Mouse (Mus musculus): ENCODE measurements around the gene Nmrk2. TPM values are rescaled to one million over a fixed set of nuclear protein-coding genes. Genes with fewer than 3 reads are reported as not detected.
"Not testable (repeated sequence)": the region's sequence is repeated elsewhere in the genome, so short reads cannot be mapped to it uniquely, and the experiment has no call there.

The Nmrk2 gene
- total and polyA plus RNA-seq, 2 experiments from 2014 or later = 0.25 to 0.31 TPM

- no peaks in the 10 kb centered on the region for H3K9me3 ChIP-seq (ENCODE audit: low read length)
- H3K36me3 ChIP-seq (ENCODE audit: insufficient read depth, low read length) = peaks cover 22% of the 10 kb centered on the region; the same call in 1 of the 2 replicates
- TF ChIP-seq CTCF (IDR thresholded peaks at IDR 0.05; ENCODE audit: low read depth) = peak; percentile 62
- H3K27ac ChIP-seq = no peak overlapping the region
- ATAC-seq = no peak
- H3K4me3 ChIP-seq (ENCODE audit: low read length) = no peak overlapping the region
- H3K4me2 ChIP-seq (ENCODE audit: low read depth, low read length) = no peak overlapping the region
- no peak overlapping the region for H3K9ac ChIP-seq (replicated peaks; ENCODE audit: low read length)
- WGBS = 72% methylated on average over 31 of the region's 31 CpGs
- H3K27me3 ChIP-seq (ENCODE audit: insufficient read depth, low read length) = peaks cover 2% of the 10 kb centered on the region; the same call in 1 of the 2 replicates
- H3K4me1 ChIP-seq (ENCODE audit: insufficient read depth, low read length) = peaks cover 9% of the 10 kb centered on the region; the same call in 1 of the 2 replicates
- peak; percentile 17 for DNase-seq (ENCODE audit: low spot score)
Observed at GRCm38 (mm10) chr10:81190236-81190911, 11.5 kb downstream of the Nmrk2 start.

GRCm38 (mm10) chr10:81189821-81190220 is 12.0 kb downstream of the Nmrk2 start:
- Histone ChIP-seq H3K4me2 (ENCODE audit: low read depth, low read length) (no peak overlapping the region), H3K27me3 (ENCODE audit: insufficient read depth, low read length) (no peaks in the 10 kb centered on the region), H3K36me3 (ENCODE audit: insufficient read depth, low read length) (peaks cover 27% of the 10 kb centered on the region; the same call in 1 of the 2 replicates), H3K9me3 (ENCODE audit: low read length) (no peaks in the 10 kb centered on the region), H3K4me1 (ENCODE audit: insufficient read depth, low read length) (peaks cover 9% of the 10 kb centered on the region; the same call in 1 of the 2 replicates), H3K27ac (no peak overlapping the region), H3K4me3 (ENCODE audit: low read length) (no peak overlapping the region), H3K9ac (replicated peaks; ENCODE audit: low read length) (no peak overlapping the region)
- DNase-seq (ENCODE audit: low spot score) (no peak), ATAC-seq (no peak)
- 78% methylated on average over 26 of the region's 26 CpGs for WGBS
- no peak for TF ChIP-seq CTCF (IDR thresholded peaks at IDR 0.05; ENCODE audit: low read depth)

GRCm38 (mm10) chr10:81187161-81187560 is 14.7 kb downstream of the Nmrk2 start:
- Histone ChIP-seq H3K4me1 (ENCODE audit: insufficient read depth, low read length) (no peaks in the 10 kb centered on the region), H3K27me3 (ENCODE audit: insufficient read depth, low read length) (no peaks in the 10 kb centered on the region), H3K36me3 (ENCODE audit: insufficient read depth, low read length) (peaks cover 35% of the 10 kb centered on the region; the same call in 1 of the 2 replicates), H3K27ac (no peak overlapping the region), H3K9ac (replicated peaks; ENCODE audit: low read length) (no peak overlapping the region), H3K9me3 (ENCODE audit: low read length) (no peaks in the 10 kb centered on the region), H3K4me3 (ENCODE audit: low read length) (no peak overlapping the region), H3K4me2 (ENCODE audit: low read depth, low read length) (no peak overlapping the region)
- ATAC-seq (no peak), DNase-seq (ENCODE audit: low spot score) (no peak)
- no peak for TF ChIP-seq CTCF (IDR thresholded peaks at IDR 0.05; ENCODE audit: low read depth)
- 96% methylated on average over 9 of the region's 9 CpGs for WGBS

- Histone ChIP-seq H3K4me2 (ENCODE audit: low read depth, low read length) (no peak overlapping the region), H3K4me1 (ENCODE audit: insufficient read depth, low read length) (no peaks in the 10 kb centered on the region), H3K4me3 (ENCODE audit: low read length) (no peak overlapping the region), H3K9ac (replicated peaks; ENCODE audit: low read length) (no peak overlapping the region), H3K36me3 (ENCODE audit: insufficient read depth, low read length) (peaks cover 48% of the 10 kb centered on the region), H3K9me3 (ENCODE audit: low read length) (no peaks in the 10 kb centered on the region), H3K27me3 (ENCODE audit: insufficient read depth, low read length) (no peaks in the 10 kb centered on the region), H3K27ac (no peak overlapping the region)
- no peak for TF ChIP-seq CTCF (IDR thresholded peaks at IDR 0.05; ENCODE audit: low read depth)
- 70% methylated on average over 4 of the region's 4 CpGs for WGBS
- DNase-seq (ENCODE audit: low spot score) = no peak
- ATAC-seq = no peak
Observed at GRCm38 (mm10) chr10:81184765-81185164, 17.1 kb downstream of the Nmrk2 start.

GRCm38 (mm10) chr10:81183805-81184204 is 18.0 kb downstream of the Nmrk2 start, which contains the start of gene 4930442H23Rik:
Gene 4930442H23Rik, minus strand, starts transcription at chr10:81183849.
- ATAC-seq (no peak), DNase-seq (ENCODE audit: low spot score) (no peak)
- H3K4me3 ChIP-seq (ENCODE audit: low read length) = peak within 1 kb of the TSS; percentile 63
- no peaks in the 10 kb centered on the region for H3K4me1 ChIP-seq (ENCODE audit: insufficient read depth, low read length)
- 93% methylated on average over 5 of the region's 5 CpGs for WGBS
- H3K9me3 ChIP-seq (ENCODE audit: low read length) = no peaks in the 10 kb centered on the region
- H3K36me3 ChIP-seq (ENCODE audit: insufficient read depth, low read length) = peaks cover 55% of the 10 kb centered on the region
- H3K4me2 ChIP-seq (ENCODE audit: low read depth, low read length) = peak within 1 kb of the TSS; percentile 66
- H3K9ac ChIP-seq (replicated peaks; ENCODE audit: low read length) = peak within 1 kb of the TSS; percentile 69
- no peak for TF ChIP-seq CTCF (IDR thresholded peaks at IDR 0.05; ENCODE audit: low read depth)
- peak within 1 kb of the TSS; percentile 87 for H3K27ac ChIP-seq
- no peaks in the 10 kb centered on the region for H3K27me3 ChIP-seq (ENCODE audit: insufficient read depth, low read length)

GRCm38 (mm10) chr10:81182336-81183333 is 19.2 kb downstream of the Nmrk2 start, which contains the start of gene Dapk3:
Gene Dapk3, plus strand, starts transcription at chr10:81183005.
- TF ChIP-seq CTCF (IDR thresholded peaks at IDR 0.05; ENCODE audit: low read depth) = no peak; the same call in 1 of the 2 replicates
- Histone ChIP-seq H3K9me3 (ENCODE audit: low read length) (no peaks in the 10 kb centered on the region), H3K27me3 (ENCODE audit: insufficient read depth, low read length) (no peaks in the 10 kb centered on the region), H3K9ac (replicated peaks; ENCODE audit: low read length) (peak within 1 kb of the TSS; percentile 69), H3K36me3 (ENCODE audit: insufficient read depth, low read length) (peaks cover 67% of the 10 kb centered on the region), H3K4me1 (ENCODE audit: insufficient read depth, low read length) (no peaks in the 10 kb centered on the region), H3K27ac (peak within 1 kb of the TSS; percentile 87), H3K4me3 (ENCODE audit: low read length) (peak within 1 kb of the TSS; percentile 63), H3K4me2 (ENCODE audit: low read depth, low read length) (peak within 1 kb of the TSS; percentile 66)
- peak; percentile 100 for DNase-seq (ENCODE audit: low spot score)
- ATAC-seq = peak; percentile 97
- 4% methylated on average over 51 of the region's 53 CpGs for WGBS

GRCm38 (mm10) chr10:81181860-81182259 is 20.0 kb downstream of the Nmrk2 start:
- peaks cover 63% of the 10 kb centered on the region for H3K36me3 ChIP-seq (ENCODE audit: insufficient read depth, low read length)
- ATAC-seq; H3K27me3 ChIP-seq (ENCODE audit: insufficient read depth, low read length); H3K4me1 ChIP-seq (ENCODE audit: insufficient read depth, low read length); H3K9me3 ChIP-seq (ENCODE audit: low read length); H3K27ac ChIP-seq; H3K4me2 ChIP-seq (ENCODE audit: low read depth, low read length); H3K4me3 ChIP-seq (ENCODE audit: low read length); H3K9ac ChIP-seq (replicated peaks; ENCODE audit: low read length); DNase-seq (ENCODE audit: low spot score): not testable (repeated sequence)
- 75% methylated on average over 12 of the region's 12 CpGs for WGBS

Data from hindbrain, postnatal 0 days (tissue).